Mouse (Mus musculus) right cerebral cortex, postnatal 36 days (tissue): ENCODE measurements around the gene Kcnq1.

Source experiments
- DNase-seq, 2 experiments: peaks; one replicate each; pipeline ENCODE4 v3.0.0; 2022; ENCODE audit warnings: low spot score in 2 of 2, mixed read lengths in 1 of 2

The Kcnq1 gene

GRCm38 (mm10) chr7:143364092-143364832 lies 258.1 kb downstream of the Kcnq1 start:
- DNase-seq = no peak

- no peak for DNase-seq
These were observed 259.0 kb downstream of the Kcnq1 start for GRCm38 (mm10) chr7:143364969-143365839.

GRCm38 (mm10) chr7:143367366-143368266 lies 261.5 kb downstream of the Kcnq1 start:
- DNase-seq = no peak

- DNase-seq = no peak
These were observed 262.1 kb downstream of the Kcnq1 start for GRCm38 (mm10) chr7:143368267-143368643.

GRCm38 (mm10) chr7:143371336-143371735 lies 265.2 kb downstream of the Kcnq1 start:
- DNase-seq = no peak

- DNase-seq = no peak
These were observed 267.1 kb downstream of the Kcnq1 start for GRCm38 (mm10) chr7:143373265-143373664.

GRCm38 (mm10) chr7:143375945-143376344 lies 269.8 kb downstream of the Kcnq1 start:
- no peak for DNase-seq

- no peak for DNase-seq
These were observed 274.4 kb downstream of the Kcnq1 start for GRCm38 (mm10) chr7:143380466-143381073.

- no peak for DNase-seq
These were observed 280.5 kb downstream of the Kcnq1 start for GRCm38 (mm10) chr7:143386632-143387031.

- DNase-seq = no peak
These were observed 282.9 kb downstream of the Kcnq1 start for GRCm38 (mm10) chr7:143388783-143389695.

GRCm38 (mm10) chr7:143389860-143390259 lies 283.7 kb downstream of the Kcnq1 start:
- no peak for DNase-seq

GRCm38 (mm10) chr7:143390277-143390948 lies 284.3 kb downstream of the Kcnq1 start:
- DNase-seq = no peak

GRCm38 (mm10) chr7:143395113-143395563 lies 289.0 kb downstream of the Kcnq1 start:
- no peak for DNase-seq

- DNase-seq = no peak
These were observed 293.6 kb downstream of the Kcnq1 start for GRCm38 (mm10) chr7:143399756-143400155.

- no peak for DNase-seq
These were observed 294.4 kb downstream of the Kcnq1 start for GRCm38 (mm10) chr7:143400599-143400998.

- DNase-seq = no peak
These were observed 295.4 kb downstream of the Kcnq1 start for GRCm38 (mm10) chr7:143401429-143402016.

GRCm38 (mm10) chr7:143404296-143404695 lies 298.1 kb downstream of the Kcnq1 start:
- DNase-seq = no peak

GRCm38 (mm10) chr7:143407931-143408501 lies 301.9 kb downstream of the Kcnq1 start:
- DNase-seq = no peak

- DNase-seq = no peak
These were observed 302.5 kb downstream of the Kcnq1 start for GRCm38 (mm10) chr7:143408615-143409021.
